Mouse (Mus musculus) R1 (cell line): Measurements from ENCODE around the gene Setd5.

ENCODE experiments used
- DNase-seq: peaks from one replicate; pipeline ENCODE4 v3.0.0-alpha.2; 2018; ENCODE audit warnings: low read depth, low spot score

Gene Setd5

DNA sequence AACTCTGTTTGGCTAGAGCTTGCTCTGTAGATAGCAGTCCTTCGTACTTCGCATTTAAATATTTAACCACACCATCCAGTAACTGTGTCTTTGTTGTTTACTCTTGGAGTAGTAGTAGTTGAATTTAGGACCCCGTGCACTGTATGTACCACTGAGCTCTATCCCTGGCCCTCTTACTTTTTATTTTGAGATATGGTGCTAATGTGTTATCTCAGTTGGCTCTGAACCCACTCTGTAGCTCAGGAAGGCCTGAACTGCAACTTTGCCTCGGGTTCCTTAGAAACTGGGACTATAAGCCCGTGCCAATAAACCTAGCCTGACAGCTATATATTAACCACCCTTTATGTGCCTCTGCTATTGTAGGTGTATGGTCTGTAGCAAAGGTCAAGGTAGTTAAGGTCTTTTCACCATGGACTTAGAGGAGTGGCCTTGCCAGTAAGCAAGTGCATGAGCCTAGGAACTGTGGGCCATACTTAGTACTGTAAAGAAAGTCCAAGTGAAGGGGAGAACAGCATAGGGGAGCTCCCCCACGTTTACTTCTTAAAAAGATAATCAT lies 22.5 kb upstream of the Setd5 start:
- no peak for DNase-seq

DNA sequence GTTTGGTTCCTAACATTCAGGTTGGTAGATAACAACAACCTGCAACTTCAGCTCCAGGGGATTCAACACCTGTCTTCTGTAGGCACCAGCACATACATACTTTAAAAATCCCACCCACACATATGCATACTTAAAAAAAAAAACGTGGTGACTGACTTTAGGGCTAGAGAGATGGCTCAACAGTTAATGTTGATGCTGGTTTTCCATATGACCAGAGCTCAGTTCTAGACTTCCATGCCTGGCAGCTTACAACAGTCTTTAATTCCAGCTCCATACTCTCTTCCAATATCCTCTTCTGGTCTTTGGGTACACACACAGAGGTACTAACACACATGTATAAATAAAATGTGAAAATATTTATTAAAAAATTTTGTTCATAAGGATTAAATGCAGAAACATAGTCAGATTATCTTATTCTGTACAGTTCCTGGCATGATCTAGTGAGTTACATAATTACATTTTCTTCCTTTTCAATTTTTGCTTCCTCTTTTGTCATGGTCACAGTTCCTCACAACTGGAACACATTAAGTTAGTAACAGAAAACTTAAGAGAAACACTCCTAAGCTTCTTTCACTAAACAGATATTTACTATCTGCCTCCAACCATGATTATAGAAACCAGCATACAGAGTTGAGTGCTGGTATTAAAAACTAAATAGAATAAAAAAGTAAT lies 16.1 kb upstream of the Setd5 start:
- no peak for DNase-seq

DNA sequence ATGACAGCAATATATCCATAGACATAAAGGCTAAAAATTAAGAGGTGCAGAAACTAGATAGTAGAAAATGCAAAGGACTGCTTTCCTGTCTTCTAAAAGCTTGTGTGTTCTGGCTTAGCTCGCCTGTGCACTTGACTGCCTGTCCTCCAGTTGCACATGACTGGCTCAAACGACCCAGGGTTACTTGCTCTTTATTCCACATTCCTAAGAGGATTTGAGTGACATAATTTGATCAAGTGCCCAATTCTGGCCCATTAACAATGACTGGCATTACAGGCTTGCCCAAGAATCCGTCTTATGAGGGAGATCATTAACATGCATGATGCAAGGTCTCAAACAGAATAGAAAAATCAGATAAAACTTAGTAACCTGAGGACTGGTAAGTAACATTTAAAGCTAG lies 14.9 kb upstream of the Setd5 start:
- no peak for DNase-seq

DNA sequence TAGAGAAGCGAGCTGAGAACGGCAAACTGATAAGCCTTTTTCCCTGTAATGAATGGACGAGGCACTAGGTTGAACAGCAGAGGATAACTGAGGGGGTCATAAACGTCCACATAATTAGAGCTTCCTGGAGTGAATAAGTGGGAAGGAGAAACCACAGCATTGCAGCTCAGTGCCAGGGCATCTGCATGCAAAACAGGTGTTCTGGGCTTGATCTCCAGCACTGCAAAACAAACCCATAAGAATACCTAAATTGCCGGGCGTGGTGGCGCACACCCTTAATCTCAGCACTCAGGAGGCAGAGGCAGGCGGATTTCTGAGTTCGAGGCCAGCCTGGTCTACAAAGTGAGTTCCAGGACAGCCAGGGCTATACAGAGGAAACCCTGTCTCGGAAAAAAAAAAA lies 13.8 kb upstream of the Setd5 start:
- DNase-seq, result no peak

DNA sequence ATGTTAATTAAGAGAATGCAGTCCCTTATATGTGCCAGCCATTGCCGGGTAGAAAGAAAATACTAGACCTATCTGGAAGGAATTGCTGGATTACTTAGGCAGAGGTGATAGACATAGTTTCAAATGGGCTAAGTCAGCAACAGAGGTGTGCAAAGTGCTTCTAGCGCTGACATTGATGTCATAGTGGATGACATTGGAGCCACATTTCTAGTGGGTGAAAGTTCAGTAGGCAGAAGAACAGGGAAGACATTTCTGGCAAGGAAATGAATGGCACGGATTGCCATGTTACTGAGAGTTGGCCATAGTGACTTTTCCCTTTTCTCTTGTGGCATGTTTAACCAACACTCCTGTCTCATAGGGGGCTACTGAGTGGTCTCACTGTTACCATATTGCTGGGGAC lies 12.0 kb upstream of the Setd5 start:
- DNase-seq, result no peak

DNA sequence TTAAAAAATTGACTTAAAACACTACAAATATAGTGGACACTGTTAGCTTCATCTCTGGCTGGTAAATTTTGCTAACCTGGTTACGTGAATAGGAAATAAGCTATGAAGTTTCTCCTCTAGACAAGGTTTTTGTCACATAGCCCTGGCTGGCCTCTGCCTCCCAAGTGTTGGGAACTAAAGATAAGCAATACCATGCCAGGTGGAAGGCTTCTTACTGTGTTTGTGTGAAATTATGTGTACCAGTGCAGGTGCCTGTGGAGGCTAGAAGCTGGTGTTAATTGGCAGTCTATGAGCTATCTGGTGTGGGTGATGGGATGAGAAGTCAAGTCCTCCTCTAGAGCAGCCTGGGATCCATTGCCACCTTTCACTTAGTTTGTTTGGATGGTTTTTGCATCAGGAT lies 8.0 kb upstream of the Setd5 start:
- DNase-seq, result no peak

DNA sequence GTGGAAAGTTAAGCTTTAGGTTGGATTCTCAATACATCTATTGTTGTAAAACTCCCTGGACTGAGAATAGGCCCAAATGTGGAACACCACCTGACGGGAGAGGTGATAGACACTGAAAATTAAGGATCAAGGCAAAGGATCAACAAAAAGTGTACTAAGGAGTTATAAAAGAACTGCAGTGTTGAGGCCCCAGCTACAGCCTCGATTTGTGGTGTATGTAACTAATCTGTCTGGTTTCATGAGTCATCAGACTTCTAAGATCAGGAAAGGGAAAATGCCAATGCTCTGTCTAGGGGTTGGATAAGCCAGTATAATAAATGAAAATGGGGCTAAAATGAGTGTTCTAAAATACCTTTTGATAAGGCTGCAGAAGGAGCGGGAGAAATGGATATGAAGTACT lies 1.9 kb upstream of the Setd5 start:
- DNase-seq, result no peak

DNA sequence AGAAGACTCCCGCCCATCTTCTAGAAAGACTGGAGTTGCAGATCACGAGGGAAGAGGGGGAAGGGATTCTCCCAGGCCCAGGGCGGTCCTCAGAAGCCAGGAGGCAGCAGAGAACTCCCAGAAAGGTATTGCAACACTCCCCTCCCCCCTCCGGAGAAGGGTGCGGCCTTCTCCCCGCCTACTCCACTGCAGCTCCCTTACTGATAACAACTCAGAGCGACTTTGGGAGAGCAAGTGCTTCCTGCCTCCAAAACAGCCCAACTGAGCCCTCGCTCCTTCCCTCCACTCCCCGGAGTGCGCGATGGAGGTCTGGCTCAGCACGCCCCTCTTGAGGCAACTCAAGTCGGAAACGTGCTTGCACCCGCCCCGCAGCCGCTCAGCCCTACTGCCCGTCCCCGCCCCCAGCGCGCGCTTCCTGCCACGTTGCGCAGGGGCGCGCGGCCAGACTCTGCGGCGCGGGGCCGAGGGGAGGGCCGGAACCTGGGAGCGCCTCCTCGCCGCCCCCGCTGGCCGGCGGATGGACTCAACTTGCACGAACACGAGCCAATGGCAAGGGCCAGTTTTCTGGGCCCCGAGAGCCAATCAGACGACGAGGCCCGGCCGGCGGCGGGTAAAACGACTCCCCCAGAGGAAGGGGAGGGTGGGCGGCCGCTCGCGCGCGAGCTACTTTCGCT lies 1.0 kb upstream of the Setd5 start:
- peak; percentile 99 for DNase-seq

DNA sequence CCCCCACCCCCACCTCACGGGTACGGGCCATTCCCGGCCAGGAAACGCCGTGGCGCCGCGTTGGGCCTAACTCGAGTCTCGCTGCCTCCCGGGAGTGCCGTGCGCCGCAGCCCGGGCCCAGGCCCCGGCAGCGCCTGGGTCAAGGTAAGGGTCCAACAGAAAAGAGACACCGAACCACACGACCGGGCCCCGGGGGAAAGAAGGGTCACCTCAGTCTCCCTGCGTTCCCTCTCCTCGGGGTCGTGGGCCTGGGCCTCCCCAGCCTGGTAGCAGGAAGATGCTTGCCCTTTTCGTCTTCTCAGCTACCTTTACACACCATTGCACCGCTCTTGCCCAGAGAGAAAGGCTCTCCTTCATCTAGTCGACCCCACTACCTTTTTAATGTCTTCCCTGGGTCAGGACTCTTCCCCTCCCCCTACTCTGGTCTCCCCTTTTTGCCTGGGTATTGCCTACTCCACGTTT lies 435 bp downstream of the Setd5 start:
- DNase-seq, result peak; percentile 63

DNA sequence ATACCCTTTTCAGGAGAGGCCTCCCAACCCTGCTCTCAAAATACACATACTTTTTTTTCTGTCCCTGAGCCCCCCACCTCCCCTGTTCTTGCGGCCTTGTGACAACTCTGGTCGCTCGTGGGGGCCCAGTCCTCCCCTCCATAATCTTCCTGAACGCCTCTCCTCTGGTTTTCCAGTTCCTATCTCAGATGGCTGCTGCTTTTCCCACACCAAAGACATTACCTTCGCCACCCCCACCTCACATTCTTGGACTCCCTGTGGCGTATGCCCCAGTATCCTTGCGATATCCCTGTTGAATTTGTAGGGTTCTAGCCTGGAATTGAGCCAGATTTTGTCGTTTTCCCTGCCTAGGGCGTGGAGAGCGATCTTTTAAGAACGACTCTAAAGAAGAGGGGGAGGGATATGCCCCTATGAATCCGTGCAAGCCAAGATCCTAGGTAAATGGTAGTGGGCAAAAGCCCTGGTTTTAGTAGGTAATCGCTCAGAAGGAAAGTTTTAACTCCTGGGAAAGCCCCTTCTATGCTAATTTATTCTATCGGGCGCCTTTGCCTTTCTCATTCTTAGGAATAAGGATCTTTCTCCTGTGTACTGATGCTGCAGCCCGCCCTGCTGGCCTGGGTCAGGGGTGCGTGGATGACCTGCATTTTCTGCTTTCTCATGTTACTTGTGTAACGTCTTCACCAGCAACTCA lies 1.0 kb downstream of the Setd5 start:
- DNase-seq, result peak; percentile 69

DNA sequence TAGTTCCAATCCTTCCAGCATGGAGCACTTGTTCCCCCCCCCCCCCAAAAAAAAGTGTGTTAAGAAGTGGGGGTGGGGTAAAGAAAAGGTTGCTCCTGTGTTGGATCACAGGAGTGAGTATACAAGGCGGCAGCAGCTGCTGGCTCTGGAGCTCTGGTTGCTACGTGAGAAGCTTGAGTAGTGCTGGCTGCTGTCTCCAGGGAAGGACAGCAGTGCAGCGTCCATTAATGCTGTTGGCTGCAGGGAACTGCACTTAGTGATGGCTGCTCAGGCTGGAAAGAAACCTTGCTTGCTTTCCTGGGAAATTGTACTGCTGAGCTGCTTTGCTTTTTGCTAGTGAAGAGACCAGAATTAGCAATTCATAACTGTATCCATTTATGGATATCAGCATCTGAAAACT lies 2.3 kb downstream of the Setd5 start:
- DNase-seq, result peak; percentile 38

DNA sequence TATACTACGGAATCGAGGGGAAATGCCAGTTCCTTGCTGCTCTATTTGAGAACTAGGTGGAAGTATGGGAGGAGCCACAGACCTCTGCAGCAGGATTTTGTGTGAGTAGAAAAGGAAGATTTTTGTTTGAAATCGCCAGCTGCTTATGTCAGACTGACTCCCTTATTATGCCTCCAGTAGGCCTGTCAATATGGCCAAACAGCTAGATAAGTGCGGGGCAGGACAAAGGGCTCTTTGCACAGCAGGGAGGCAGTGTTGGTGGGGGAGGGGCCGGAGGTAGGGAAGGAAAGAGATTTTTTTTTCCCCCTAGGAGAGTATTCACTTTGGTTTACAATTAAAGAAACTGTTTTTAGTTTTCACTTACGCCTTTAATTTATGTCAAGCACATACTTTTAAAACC lies 5.1 kb downstream of the Setd5 start:
- peak; percentile 62 for DNase-seq

DNA sequence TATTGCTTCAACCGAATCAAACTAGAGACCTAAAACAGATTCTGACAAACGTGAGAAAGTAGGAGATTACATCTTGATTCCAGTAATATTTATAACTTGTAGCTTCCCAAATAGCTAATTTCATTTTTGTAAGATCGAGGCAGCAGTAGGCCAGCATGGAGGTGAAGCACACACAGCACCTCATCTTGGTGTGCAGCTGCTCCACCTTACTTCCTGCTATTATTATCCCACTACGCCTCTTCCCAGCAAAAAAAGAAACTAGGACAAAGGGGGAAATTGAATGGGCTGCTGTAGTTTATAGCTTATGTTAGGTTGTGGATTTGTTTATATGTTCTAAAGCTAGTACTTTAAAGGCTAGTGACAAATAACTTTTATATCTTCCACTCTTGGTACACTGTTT lies 7.4 kb downstream of the Setd5 start:
- DNase-seq, result no peak

DNA sequence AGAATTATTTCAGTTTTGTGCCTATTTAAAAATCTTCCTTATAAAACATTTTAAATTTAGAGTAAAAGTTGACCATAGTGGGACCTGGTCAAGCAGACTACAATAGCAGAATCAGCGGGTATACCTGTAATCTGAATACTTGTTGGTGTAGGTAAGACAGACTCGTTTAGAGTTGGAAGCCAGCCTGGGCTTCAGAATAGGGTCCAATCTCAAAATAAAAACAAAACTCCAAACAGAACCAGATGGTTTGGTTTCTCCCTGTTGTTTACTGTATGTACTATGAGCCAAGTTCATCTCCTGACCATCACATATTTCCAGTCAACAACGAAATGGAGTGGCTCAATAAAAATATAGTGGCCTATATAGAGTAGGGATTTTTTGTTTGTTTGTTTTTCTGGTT lies 16.0 kb downstream of the Setd5 start:
- DNase-seq, result no peak

DNA sequence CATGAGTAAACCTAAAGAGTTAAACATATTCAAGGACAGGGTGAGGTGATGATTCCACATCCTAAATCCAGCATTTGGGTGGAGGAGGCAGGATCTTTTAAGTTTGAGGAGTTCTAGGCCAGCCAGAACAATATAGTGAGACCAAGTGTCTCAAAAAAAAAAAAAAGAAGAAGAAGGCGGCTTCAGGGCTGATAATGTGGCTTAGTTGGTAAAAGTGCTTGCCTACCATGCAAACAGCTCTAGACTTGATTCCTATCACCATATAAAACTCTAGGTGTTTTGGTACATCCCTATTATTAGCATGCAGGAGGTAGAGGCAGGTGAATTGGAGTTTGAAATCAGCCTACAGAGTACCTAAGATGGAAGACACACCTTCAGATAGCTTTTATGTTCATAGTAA lies 18.4 kb downstream of the Setd5 start:
- DNase-seq, result no peak

DNA sequence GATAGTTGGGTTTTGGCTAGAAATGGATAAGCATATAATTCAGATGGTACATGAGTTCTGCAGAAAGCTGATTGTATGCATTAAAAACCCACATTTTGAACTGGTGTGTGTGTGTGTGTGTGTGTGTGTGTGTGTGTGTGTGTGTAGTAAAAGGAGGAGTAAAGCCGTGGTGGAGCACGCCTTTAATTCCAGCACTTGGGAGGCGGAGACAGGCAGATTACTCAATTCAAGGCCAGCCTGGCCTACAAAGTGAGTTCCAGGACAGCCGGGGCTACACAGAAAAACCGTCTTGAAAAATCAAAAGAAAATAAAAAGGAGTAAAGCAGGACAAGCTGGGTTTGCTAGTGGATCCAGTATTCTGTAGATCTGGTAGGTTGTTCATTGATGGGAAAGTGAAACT lies 20.5 kb downstream of the Setd5 start:
- peak; percentile 56 for DNase-seq

DNA sequence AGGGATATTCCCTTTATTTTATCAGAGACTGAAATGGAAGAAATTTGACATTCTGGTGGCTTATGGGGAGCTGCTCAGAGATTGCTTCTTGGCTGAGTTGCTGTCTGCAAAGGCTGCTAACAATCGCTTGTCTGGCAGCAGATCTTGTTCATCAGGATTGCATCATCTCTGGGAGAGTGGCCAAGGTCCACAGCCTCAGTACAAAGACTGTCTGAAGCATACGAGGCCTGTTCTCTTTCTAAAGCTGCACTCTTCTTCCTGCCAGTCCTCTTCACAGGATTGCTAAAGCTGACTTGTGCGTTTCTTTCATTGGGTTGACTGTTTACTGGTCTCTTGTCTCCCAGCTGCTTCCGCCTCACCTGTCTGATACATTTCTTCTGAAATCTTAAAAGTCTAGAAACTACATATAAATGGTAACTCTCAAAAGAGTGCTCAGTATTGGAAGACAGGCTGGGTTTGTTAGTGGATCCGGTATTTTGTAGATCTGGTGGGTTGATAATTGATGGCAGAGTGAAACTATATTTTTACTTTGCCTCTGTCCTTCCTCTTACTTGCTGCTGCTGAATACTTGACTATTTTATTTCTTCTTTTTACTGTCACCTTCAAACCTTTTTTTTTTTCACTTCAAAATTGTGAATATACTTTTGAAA lies 22.6 kb downstream of the Setd5 start:
- no peak for DNase-seq

DNA sequence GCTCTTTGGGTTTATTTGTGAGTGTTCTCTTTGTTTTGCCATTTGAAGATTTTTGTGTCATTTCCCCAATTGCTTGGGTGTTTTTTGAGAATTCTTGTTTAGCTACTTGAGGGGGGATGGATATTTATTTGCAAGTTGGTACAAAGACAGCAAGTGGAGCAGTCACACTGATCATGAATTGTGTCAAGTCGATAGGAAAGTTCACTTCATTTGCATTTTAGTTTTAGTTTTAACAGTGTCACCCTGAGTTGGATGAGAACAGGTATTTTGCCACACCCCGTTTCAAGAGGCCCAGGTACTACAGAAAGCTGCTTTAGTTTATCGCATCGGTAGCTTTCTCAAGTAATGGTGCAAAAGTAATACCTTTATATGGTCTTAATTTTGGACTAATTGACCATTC lies 25.4 kb downstream of the Setd5 start:
- DNase-seq, result no peak

DNA sequence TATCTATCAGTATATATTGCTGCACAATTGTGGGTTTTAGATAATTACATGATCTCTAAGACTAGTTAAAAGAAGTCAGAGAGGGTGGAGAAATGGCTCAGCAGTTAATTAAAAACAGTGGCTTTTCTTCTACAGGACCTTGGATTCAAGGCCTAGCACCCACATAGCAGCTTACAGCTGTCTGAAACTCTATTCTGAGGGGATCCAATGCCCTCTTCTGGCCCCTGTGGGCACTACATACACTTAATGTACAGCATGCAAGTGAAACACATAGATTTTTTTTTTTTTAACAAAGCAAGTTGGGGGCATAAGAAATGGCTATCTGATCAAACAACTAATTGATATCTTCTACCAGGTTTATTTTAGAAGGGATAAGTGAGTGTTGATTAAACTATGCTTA lies 26.6 kb downstream of the Setd5 start:
- DNase-seq, result peak; percentile 77

DNA sequence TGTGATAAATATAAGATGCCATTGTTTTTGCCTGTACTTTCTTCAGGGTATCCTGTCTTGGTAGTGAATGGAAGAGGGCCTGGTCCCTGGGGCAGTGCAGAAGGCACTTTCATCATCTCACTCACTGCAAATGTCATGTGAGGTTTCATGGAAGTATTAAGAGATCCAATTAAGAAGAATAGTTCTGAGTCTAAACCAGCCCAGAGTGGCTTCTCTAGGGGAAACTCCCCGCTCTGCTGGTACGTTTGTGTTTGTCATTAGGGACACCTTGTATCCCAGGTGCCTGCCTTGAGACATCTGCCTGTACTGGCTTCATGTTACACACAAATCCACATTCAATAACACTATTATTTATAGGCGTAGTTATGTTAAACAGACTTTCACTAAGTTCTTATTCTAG lies 32.2 kb downstream of the Setd5 start:
- DNase-seq, result no peak

DNA sequence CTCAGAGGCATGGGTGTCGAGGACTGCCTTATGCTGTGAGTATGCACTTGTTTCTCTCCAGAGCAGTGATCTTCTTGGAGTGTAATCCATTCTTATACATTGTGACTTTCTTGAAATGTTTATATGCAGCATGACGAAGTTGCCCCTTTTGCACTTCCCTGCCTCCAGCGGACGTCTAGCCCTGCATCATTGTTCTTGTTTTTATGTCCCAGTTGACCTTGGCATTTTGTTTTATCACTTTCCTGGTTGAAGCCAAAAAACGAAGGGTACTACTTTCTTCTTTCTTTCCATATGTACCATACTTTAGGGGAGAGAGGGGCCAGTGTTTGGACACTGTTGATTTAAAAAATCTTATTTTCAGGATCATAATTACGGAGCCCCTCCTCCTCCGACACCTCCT lies 32.8 kb downstream of the Setd5 start:
- DNase-seq, result no peak

DNA sequence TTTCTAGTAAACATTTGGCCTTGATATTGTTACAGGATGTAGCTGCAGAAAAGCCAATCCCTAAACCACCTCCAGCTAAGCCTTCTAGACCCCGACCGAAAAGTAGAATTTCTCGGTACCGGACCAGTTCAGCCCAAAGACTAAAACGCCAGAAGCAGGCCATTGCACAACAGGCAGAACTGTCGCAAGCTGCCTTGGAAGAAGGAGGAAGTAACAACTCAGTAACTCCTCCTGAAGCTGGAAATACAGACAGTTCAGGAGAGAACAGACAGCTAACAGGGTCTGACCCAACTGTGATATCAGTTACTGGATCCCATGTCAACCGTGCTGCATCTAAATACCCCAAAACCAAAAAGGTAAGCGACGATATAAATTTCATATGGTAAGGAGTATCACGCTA lies 43.6 kb downstream of the Setd5 start:
- DNase-seq, result no peak
